Comparison of ENCODE assay signal across 30 mouse cellular contexts in the genomic region with DNA sequence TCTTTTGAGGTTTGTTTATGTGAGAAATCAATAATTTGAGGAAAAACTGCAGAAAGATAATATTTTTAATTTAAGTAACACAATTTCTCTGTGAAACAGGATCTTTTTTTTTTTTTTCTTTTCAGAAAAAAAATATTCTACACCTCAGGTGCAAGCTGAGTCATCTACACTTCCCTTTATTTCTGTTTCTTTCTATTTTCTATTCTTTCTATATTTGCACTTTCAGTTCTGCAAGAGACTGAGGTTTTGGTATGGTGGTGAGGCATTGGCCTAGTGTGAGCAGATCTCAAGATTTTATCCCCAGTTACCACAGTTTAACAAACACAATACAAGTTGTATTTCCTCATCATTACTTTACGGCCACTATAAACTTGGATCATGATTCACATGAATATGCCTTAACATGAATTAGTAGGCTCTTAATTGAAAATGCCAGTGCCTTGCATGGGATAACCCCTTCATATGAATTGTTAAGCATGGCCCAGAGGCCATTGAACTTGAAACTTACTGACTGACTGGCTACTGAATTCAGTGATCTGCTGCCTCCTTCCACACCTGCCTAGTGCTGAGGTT.
"Had no signal": no experiment of that assay in that cellular context is flagged by ENCODE, and none has a peak within 500 bp of the region (broad histone marks: within the 10 kb centered on the region; RNA-seq: fewer than 3 reads in every experiment).

No protein-coding gene starts in this region.

- H3K27me3 ChIP-seq: limb, embryonic 12.5 days; limb, embryonic 13.5 days; limb, embryonic 15.5 days; liver, embryonic 12.5 days; liver, embryonic 13.5 days; liver, embryonic 15.5 days; lung, embryonic 15.5 days; megakaryocyte, embryonic 14.5 days; midbrain, embryonic 12.5 days; midbrain, embryonic 13.5 days; midbrain, embryonic 15.5 days had no signal

- H3K36me3 ChIP-seq: limb, embryonic 10.5 days; limb, embryonic 12.5 days; limb, embryonic 13.5 days; limb, embryonic 15.5 days; liver, embryonic 12.5 days; liver, embryonic 13.5 days; liver, embryonic 15.5 days; lung, embryonic 15.5 days; midbrain, embryonic 10.5 days; midbrain, embryonic 12.5 days; midbrain, embryonic 13.5 days; midbrain, embryonic 15.5 days had no signal

- H3K4me2 ChIP-seq: limb, embryonic 12.5 days; limb, embryonic 13.5 days; limb, embryonic 15.5 days; liver, embryonic 11.5 days; liver, embryonic 12.5 days; liver, embryonic 13.5 days; liver, embryonic 15.5 days; lung, embryonic 14.5 days; lung, embryonic 15.5 days; midbrain, embryonic 11.5 days; midbrain, embryonic 12.5 days; midbrain, embryonic 13.5 days; midbrain, embryonic 15.5 days had no signal

- H3K9me3 ChIP-seq: limb, embryonic 10.5 days; limb, embryonic 12.5 days; limb, embryonic 13.5 days; limb, embryonic 15.5 days; liver, embryonic 12.5 days; liver, embryonic 13.5 days; liver, embryonic 15.5 days; lung, embryonic 15.5 days; megakaryocyte, embryonic 14.5 days; midbrain, embryonic 10.5 days; midbrain, embryonic 12.5 days; midbrain, embryonic 13.5 days; midbrain, embryonic 15.5 days had no signal

- DNase-seq: left cerebral cortex, postnatal 4 days; liver; liver, embryonic 13.5 days; liver, postnatal 0 days; lung, adult 18-20 months; lung, adult 2 months; lung, embryonic 14.5 days; lung, postnatal 10 days; lung, postnatal 14 days; lung, postnatal 36 days; lung, postnatal 4 days had no signal

- H3K9ac ChIP-seq: limb, embryonic 12.5 days; limb, embryonic 13.5 days; limb, embryonic 15.5 days; liver, embryonic 12.5 days; liver, embryonic 13.5 days; liver, embryonic 14.5 days; liver, embryonic 15.5 days; liver, postnatal 0 days; lung, embryonic 14.5 days; lung, embryonic 15.5 days; midbrain, embryonic 12.5 days; midbrain, embryonic 13.5 days; midbrain, embryonic 15.5 days had no signal

- ATAC-seq: liver, embryonic 12.5 days; liver, postnatal 0 days; lung, postnatal 0 days; midbrain, embryonic 13.5 days; midbrain, embryonic 15.5 days; midbrain, embryonic 16.5 days had no signal

- H3K27ac ChIP-seq: limb, embryonic 10.5 days; limb, embryonic 12.5 days; limb, embryonic 13.5 days; limb, embryonic 15.5 days; liver, embryonic 12.5 days; liver, embryonic 13.5 days; liver, embryonic 14.5 days; liver, embryonic 15.5 days; lung, embryonic 15.5 days; macrophage; midbrain, embryonic 10.5 days; midbrain, embryonic 12.5 days; midbrain, embryonic 13.5 days; midbrain, embryonic 15.5 days had no signal

- H3K4me1 ChIP-seq: limb, embryonic 10.5 days; limb, embryonic 12.5 days; limb, embryonic 13.5 days; limb, embryonic 15.5 days; liver, embryonic 12.5 days; liver, embryonic 13.5 days; liver, embryonic 15.5 days; lung, embryonic 15.5 days; megakaryocyte, embryonic 14.5 days; midbrain, embryonic 10.5 days; midbrain, embryonic 12.5 days; midbrain, embryonic 13.5 days; midbrain, embryonic 15.5 days had no signal

- H3K4me3 ChIP-seq: limb, embryonic 10.5 days; limb, embryonic 12.5 days; limb, embryonic 13.5 days; limb, embryonic 15.5 days; liver, embryonic 12.5 days; liver, embryonic 13.5 days; liver, embryonic 15.5 days; lung, embryonic 15.5 days; megakaryocyte, embryonic 14.5 days; midbrain, embryonic 10.5 days; midbrain, embryonic 12.5 days; midbrain, embryonic 13.5 days; midbrain, embryonic 15.5 days; myocyte had no signal
